Mouse (Mus musculus) hematopoietic multipotent progenitor cell, adult 10-12 weeks (in vitro differentiated cells): ENCODE results near the gene Pdxk. TPM values are rescaled to one million over a fixed set of nuclear protein-coding genes. Genes with fewer than 3 reads are reported as not detected.

ENCODE experiments used
- polyA plus RNA-seq: library from polyadenylated mRNA; stranded (reverse); fragments of >175 nt; gene quantifications from 2 replicates; pipeline ENCODE4 v1.2.3, GENCODE M21; 2012; ENCODE audit warnings: low replicate concordance

Pdxk gene
- polyA plus RNA-seq: 16.5 and 16.9 TPM in 2 replicates

DNA sequence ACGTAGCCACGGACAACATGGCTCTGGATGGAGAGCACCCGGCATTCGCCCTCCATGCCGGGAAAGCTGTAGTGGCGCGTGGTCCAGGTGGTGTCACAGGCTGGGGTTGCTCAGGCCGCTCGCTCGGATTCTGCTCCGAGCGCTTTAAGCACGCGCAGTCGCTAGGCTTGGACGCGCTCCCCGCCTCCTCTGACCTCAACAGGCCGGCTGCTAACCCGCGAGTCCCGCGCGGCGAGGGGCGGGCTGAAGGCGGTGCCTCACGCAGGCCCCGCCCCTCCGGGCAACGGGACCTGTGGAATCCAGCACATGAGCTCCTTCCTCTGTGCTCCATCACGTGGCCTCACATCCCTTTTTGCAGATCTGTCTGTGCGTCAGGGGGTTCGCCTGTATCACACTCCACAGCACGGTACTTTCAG lies at the start of gene Pdxk:
Pdxk (minus strand) TSS at position 184 of the 416 bp plus-strand sequence.

DNA sequence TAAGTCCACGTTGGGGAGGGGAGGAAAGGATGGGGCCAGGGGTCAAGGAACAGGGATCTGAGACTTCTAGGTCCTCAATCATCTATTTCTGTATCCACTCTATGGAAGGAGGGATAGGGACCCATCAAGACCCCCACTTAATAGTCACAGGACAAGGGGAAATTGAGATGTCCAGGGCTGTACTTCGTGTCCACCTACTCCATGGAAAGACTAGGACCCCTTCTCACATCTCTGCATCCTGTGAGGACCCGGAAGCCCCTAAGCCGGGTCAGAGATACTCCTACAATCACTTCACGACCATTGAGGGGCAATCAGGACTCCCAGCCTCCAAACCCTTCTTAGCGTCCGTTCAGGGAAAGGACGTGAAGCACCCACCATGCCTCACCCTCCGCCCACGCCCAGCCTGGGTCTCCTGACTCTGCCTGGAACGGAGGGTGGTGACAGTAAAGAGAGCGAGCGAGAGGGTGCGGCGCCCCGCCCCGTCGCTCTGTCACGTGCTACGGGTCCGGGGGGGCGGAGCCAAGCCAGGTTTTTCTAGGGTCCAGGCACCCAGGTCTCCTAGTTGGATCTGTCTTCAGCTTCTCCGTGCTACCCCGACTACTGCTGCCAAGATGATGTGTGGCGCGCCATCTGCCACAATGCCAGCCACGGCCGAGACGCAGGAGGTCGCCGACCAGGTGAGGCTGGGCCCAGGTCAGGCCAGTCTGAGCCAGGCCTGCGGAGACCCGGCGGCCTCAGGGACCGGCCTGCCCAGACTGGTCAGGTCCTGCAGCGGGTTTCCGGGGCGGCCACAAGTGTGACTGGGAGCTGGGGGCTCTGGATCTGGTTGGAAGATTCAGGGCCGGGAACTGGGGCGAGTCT lies 39.4 kb downstream of the Pdxk start, which contains the start of gene Cstb:
Cstb (plus strand) TSS at position 489 of the 861 bp plus-strand sequence.

DNA sequence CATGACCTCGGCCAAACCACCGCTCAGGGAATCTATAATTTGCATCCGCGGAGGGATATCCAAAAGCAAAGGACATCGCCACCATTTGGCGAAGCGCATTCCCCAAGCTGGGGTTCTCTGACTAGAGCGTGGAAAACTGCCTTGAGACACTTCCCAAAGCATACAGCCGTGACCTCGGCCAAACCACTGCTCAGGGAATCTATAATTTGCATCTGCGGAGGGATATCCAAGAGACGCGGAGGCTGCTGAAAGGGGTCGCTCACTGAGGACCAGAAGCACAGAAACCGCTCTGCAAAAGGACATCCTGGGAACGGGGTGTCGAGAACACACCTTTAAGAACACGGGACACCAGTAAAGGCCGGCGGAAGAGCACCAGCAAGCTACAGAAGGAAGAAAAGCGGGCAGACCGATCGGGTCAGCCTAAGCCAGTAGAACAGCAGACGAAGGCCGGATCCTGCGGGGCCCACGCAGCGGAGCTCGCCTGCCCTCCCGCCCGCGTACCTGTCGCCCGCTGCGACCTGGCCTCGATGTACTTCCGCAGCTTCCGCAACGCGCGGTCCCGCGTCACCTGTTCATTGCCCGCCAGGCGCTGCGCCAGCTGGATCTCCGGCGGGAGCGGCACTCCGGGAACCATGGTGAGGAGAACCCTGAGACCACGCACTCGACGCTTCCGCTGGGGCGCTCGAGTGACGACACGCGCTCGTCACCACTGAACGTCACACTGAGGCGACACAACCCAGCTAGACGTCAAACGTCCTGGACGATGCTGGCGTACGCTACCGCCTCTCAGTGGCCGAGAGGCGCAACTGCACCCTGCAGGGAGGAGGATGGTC lies 52.2 kb downstream of the Pdxk start, which contains the start of gene Rrp1:
Rrp1 (minus strand) TSS at position 725 of the 833 bp plus-strand sequence.

Other genes starting within 250 kb of the Pdxk start
- 53.7 and 141 TPM in 2 replicates for gene Trappc10, start 220.3 kb downstream of the Pdxk start, polyA plus RNA-seq
- 111 and 117 TPM in 2 replicates for gene Agpat3, start 112.5 kb downstream of the Pdxk start, polyA plus RNA-seq
- 157 and 183 TPM in 2 replicates for gene Rrp1, start 51.9 kb downstream of the Pdxk start, polyA plus RNA-seq
- gene Cstb, start 39.3 kb downstream of the Pdxk start, polyA plus RNA-seq: 4.8 and 51.0 TPM in 2 replicates
- gene Olfr1358, start 52.5 kb upstream of the Pdxk start, polyA plus RNA-seq: not detected in 2 replicates
- gene Ilvbl, start 109.4 kb upstream of the Pdxk start, polyA plus RNA-seq: 28.5 and 30.8 TPM in 2 replicates
- gene Syde1, start 127.0 kb upstream of the Pdxk start, polyA plus RNA-seq: 3.2 and 3.6 TPM in 2 replicates
- gene Olfr1357, start 153.1 kb upstream of the Pdxk start, polyA plus RNA-seq: not detected in 2 replicates